Mouse (Mus musculus) CD8-positive naive resting alpha-beta T cell, adult 2 months (primary cell): ENCODE data around the gene Palm2.

Experiments used
- DNase-seq, 2 experiments: peaks; one replicate each; pipeline ENCODE4 v3.0.0; 2022; ENCODE audit warnings: low read depth in 2 of 2, low spot score in 2 of 2

The Palm2 gene

DNA sequence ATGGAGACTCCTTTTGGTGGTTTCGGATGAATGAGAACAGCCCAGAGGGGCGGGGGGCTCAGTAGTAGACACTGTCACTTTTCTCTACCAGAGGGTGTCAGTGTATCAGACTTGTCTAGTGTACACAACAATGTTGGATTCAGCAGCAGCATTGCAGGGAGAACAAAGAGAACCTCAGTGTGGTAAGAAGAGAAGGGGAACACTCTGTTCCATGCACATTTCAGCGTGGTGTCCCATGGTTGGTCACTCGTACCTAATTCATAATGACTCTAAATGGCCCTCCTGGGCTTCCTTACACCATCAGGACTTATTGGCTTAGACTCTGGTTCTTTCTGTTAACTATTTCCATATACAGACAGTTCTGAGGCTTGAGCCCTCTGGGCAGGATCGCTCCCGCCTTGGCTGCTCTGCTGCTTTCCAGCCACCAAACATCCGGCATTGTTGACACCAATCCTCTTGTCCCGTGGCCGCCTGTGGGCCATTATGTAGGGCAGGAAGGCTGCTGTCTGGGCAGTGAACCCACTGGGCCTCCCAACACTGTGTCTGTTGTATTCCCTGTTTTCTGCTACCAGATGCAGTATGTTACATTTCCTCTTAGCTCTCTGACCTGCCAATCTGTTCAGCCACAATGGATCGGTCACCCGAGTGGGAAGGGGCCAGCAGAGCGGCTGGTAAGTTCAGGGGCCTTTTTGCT is 264.0 kb downstream of the Palm2 start:
- DNase-seq: no peak

DNA sequence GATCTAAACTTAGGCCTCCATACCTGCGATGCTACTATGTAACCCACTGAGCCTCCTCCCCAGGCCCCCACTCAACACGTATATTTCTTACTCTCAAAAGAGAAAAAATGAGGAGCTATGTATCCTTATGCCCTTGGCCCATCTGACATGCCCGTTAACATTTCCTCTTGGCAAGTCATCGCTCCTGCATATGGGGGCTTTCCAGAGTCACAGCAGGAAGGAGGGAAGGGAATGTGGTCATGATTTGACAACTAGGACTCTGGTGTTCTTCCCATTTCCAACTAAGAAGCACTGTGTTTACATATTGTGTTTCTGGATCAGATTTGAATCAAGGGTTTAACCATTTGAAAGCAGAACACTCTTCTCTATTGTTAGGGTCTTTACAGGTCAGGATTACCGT is 267.5 kb downstream of the Palm2 start:
- DNase-seq: no peak

DNA sequence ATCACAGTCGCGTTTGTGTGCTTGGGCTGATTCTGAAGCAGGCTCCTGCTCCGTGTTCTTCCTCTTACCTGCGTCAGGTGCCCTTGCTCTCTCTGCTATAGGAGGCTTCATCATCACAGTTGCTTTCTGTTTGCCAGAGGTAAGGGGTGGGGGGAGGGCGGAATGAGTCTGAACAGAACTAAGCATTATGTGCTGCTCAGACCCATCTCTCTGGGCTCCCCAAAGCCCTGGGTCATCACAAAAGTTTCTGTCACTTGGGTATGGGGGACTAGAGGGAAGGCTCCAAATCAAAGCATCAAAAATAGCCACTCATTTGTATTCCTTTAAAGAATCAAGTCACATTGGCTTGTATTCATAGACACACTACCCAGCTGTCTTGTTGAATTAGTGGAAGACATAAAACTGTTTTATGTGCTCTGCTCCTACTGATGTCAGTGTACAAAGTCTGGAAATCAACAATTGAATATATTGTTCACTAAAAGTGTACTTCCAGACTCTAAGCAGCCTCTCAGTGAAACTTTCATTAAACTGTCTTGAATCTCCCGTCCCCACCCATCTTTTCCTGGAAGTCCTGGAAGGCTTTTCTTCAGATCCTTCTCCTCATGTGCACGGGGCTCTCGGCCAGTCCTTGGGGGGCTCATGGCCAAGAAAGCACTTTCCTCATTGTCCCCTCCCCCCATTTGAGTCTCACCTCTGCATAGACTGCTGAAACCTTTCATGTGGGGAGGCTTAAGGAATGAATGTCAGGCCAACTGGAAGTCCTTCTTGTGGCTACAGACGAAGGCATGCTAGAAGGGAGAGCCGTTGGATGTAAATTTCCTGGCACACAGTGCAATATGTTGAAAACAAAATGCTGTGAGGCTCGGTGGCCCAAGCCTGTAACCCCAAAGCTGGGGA is 269.8 kb downstream of the Palm2 start:
- no peak for DNase-seq

DNA sequence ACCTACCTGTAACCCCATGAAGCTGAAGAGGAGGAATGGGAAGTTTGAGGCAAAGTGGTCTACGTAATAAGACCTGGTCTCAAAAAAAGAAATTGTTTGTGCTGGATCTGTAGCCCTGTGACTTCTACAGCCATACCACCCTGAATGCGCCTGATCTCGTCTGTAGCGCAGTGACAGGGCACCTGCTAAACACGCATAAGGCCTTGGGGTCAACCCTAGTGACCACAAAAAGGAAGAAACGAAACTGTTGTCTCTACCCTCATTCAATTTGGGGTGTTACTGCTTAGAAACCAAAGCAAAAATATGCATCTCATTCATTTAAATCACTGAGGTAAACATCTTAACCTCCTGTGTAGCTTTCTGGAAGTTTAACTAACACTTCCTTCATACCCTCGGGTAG is 270.5 kb downstream of the Palm2 start:
- no peak for DNase-seq

DNA sequence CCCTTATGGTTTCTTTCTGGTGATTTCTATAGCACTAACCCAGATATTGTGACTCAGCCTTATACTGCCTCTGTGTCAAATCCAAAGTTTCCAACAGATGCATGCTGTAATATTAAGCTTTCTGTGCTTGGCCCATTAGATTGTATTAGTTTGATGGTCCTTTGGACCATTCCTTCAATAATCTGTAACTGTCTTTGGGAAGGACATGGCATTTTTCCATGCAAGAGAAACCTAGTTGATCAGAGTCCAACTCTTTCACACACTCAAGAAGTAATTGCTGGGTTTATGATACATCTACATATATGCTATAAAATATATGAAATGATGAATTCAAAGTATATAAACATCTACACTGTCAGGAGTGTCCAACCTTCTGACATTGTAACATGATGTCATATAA is 281.8 kb downstream of the Palm2 start:
- DNase-seq: no peak

DNA sequence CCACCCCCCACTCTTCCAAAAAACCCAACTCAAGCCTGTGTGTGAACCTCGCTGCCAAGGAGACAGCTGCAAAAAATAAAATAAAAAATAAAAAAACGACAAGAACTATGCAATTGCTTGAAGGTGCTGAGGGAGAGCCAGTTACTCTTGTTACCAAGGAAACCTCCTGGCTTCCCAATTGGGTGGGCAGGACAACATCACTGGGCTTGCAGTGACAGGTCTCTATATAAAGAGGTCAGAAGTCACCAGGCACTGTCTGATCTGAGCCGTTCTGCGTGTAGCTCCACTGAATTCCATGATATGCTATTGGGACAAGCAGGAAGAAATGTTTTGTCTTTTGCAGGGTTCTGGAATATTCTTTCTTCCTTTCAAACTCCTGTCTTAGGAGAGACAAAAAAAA is 282.7 kb downstream of the Palm2 start:
- no peak for DNase-seq

DNA sequence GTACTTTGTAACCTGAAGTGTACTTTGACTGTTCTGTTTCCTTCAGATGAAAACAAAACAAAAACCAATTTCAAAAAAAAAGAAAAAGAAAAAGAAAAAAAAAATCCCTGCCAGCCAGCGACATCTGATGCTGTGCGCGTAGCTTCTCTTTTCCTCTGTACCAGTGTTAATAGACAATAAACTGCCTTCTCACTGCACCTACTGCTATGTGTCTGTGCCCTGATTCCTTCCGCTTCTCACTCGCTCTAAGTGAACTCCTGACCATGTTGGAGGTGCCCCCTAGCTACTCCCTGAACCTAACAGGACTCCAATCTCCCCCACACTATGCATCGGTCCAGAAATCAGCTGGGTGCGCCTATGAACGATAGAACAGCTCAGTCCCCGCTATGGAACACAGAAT is 283.3 kb downstream of the Palm2 start, which contains the start of gene Akap2:
Akap2 (plus strand) TSS at position 304 of the 400 bp plus-strand sequence.
- DNase-seq: no peak

DNA sequence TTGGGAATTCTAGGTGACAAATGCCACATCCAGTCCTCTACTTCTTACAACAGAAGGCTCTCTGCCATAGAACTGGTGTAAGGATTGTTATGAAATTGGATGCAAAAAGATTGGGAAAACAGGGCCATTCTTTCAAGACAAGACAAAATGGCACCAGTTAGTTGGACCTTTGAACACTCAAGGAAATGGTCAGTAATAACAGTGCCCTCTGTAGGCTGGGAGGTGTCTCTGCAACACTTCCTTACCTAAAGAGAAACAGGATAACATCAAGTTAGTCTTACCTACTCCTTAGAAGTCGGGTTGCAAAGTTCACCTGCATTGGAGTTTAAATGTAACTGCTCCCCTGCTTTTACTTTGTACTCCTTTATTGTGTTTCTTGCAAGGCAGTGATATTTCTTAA is 285.3 kb downstream of the Palm2 start:
- no peak for DNase-seq

DNA sequence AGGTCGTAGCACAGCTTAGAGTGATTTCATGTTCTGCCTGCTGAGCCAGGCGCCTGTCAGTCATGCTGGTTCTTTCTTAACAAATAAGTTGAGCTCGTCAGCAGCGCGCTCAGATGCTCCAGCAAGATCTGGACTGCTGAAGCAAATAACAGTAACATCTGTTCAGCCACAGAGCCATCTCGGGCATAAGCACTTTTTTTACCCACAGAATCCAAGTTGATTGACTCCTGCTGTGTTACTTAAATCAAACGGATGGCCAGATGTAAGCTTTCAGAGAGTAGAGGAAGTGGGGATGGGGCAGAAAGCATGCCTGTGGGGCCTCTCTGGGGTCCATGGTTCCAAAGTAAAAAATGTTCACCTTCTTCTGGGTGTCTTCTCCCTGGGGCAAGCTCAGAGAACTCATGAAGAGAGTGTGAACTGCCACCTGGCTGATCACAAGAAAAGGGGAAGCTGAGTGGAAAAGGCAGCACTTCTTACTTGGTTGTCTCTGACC is 286.9 kb downstream of the Palm2 start:
- DNase-seq: no peak

DNA sequence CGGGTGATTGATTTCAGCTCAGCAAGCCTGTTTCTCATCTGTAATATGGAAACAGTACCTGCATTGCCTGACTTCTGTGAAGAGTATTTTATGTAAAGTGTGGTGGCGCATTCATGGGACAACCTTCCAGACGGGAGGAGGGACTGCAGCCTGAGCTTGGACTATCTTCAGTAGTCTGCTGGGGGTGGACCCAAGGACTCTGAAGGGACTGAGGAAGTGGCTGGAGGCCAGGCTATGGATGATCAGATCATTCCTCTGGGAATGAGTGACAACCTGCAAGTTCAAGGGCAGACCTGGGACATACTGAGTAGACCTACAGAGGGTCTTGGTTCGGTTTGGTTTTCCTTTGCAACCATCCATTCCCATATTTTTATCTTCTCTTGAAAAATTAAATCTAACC is 288.2 kb downstream of the Palm2 start:
- no peak for DNase-seq

DNA sequence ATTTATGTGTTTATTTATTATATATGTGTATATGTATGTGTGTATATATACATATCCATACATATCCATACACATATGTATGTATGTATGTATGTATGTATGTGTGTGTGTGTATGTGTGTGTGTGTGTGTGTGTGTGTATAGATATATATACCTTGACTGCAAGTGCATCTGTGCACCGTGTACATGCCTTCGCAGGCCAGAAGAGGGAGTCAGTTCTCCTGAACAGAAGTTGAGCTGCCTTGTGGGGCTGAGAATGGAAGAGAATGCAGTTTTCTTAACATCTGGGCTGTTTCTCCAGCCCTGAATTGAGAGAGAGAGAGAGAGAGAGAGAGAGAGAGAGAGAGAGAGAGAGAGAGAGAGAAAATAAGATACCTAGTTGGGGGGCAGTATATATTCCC is 289.6 kb downstream of the Palm2 start:
- no peak for DNase-seq

DNA sequence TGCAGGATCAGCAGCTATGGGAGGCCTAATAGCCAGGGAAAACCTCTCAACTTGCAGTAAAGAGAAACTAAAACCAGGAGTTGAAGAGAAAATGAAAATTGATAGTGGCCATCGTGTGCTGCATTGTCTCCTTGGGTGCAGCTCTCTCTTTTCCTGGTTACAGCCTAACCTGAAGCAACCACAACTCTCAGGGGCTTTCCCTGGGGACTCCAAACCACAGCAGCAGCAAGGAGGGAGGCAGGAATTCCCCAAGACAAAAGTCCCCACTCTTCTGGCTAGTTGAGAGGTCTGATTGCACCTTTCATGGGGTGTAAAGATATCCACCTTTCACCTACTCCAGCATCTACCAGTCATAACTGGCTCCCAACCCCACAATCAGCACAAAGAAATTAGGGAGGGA is 291.5 kb downstream of the Palm2 start:
- no peak for DNase-seq

DNA sequence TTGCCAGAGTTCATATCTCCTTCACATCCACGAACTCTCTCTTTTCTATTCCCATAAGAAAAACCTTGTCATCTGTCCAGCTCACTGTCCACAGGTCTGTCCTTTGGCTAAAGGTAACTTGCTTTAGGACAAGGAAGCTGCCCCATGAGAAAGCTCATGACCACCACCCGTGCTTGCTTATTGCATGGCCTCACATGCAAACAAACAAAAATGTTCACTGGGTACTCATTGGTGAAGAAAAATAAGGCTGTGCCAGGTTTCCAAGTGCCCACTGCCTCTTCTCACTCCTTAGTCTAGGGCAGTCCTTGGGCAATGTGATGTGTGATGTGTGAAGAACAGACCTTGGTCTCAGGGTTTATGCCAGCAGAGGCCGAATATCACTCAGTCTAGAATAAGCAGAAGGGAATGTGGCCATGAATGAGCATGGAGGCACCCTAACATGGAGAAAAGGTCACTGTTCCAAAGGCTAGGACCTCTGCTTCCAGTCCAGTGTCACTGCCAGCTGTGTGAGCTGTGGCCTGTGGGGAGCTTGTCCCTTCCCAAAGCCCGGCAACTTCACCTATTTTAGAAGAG is 294.6 kb downstream of the Palm2 start:
- no peak for DNase-seq

DNA sequence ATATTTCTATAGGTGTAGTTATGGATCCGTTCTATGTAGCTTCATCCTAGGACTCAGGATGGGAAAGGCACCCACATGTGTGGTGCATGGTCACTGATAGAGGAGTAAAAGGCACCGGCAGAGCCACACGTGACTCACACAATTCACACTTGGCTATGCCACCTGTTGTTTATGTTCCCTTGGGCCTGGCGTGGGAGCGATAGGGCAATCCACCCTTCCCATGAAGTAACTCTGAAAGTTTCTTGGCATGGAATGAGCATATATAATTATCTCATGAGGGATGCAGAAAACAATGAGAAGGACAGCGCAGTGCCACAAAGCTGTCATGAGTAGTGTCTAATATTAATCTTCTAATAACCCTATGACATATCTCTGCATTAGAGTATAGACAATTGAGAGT is 296.0 kb downstream of the Palm2 start:
- no peak for DNase-seq

DNA sequence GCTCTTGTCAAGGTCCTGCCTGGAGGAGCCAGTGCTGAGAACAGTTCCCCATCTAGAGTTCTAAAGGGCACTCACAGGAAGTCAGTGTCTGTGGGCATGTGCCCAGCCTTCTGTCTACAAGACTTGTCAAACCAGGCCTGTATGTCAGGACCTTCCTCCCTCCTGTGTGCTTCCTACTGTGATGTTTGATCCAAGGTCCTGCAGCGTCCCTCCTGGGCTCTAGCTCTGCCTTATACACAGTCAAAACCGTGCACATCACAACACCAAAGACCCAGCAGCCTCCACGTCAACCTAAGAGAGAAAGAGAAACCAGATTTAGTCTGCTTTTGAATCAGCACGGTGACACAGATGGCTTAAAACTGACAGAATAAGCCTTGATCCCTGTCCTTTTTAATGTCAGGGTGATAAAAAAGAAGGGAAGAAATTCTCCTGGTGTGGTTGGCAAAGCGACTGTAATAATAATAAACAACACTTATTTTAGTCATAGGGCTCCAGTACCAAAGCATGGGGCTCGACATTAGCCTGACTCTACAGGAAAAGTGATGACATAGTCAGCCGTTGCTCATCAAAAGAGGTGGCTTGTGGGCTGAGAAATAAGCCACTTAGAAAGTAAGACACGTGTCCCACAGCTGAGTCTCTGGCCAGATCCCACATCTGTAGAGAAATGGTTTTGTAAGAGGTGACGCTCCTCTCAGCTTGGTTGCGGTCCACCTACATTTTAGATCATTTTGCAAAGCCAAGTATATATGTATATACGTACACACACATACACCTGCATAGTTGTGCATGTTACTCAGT is 297.0 kb downstream of the Palm2 start:
- DNase-seq: peak; percentile 37 to 42

DNA sequence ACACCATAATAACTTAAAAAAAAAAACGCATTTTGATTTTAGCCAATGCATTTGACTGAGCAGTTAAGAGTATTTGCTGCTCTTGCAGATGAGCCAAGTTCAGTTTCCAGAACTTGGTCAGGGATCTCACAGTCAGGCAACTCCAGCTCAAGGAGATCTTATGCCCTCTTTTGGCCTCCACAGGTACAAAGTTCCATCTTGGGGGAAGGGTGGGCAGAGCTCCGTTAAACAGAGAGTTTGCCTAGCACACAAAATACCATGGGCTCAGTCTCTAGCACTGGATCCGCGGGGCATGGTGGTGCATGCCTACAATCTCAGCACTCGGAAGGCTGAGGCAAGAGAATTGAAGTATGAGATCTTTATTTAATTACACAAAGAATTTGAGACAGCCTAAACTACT is 298.3 kb downstream of the Palm2 start:
- DNase-seq: no peak

DNA sequence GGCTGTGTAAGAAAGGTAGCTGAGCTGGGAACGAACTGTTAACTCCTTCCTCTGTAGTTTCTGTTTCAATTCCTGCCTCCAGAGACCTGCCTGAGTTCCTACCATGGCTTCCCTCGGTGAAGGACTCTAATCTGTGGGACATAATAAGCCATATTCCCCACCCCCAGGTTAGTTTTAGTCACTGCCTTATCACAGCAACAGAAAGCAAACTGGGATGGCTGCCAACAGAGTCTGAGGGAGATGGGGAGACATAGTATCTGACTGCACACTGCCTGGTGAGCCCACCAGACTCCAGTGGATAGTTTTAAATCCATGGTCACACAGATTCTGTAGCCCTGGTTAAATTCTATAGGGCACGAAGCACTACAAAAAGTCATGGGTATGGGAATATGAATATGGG is 299.4 kb downstream of the Palm2 start:
- DNase-seq: no peak

DNA sequence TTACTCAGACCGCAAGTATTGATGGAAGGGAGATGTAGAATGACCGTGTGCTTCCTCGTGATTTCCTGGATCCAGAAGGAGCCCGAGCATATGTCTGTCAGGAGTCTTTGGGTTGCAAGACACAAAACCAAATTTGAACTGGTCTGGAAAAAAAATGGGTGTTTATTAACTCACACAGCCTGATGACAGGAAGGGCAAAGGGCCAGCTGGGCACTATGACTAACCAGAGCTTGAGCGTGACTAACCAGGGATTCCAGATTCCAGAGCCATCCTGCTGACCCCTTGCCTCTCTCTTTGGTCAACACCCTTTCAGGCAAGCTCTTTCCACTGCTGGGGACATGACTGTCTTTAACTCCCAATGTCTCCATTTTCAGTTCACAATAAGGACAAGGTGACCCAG is 301.4 kb downstream of the Palm2 start:
- no peak for DNase-seq

DNA sequence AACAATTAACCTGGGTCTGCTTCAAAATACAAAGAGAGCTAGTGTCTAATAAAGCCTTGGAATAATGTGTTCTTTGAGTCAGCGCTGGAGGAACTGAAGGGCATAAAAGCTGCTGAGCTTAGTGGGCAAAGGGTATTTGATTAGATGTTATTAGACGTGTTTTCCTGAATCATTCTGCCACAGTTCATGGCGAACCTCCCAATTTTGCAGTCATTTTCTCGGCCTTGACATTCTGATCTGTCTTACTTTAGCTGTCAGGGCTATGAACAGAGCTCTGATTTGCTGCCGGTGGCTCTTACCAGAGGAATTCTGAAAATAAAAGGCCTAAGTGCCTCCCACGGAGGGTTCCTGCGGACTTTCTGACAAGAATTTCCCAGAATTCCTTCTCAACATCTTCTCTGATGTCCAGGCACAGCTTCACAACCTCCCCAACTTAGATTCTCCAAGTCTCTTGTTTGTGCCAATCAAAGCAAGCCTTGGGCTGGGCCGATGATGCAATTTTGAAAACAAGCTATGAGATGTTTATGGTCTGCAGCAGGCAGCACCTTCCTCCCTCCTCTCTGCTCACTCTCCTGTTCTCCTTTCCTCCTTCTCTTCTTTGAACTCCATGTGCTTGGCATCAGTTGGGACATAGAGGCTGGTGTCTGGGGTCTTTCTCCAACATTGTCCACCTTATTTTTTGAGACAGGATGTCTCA is 305.0 kb downstream of the Palm2 start:
- DNase-seq: no peak

DNA sequence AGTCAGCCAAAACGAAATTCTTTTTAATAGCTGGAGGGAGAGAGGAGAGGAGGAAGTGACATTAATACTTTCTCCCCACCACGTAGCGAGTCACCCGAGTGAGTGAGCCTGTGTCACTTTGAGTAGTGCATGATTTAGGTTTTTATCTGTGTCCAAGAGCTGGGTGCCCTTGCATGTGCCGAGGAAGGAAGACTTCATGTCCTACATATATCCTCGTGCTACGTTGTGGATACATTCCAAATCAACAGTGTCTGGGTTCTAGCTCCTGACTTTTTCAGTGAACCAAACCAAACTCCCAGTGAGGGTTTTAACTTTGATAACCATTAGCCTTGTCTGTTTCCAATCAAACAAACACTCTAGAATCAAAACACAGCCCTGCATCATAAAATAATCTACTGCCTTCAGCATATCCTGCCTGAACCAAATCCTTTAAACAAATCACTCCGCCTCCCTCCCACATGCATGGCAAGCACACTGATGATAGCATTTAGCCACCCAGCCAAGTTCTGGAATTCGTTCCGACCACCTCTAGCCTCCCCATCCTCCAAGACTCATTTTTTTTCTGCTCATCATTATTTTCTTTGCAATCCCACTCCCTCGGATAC is 309.4 kb downstream of the Palm2 start:
- DNase-seq: no peak
